Mouse (Mus musculus) kidney, postnatal 10 days (tissue): ENCODE data around the gene Pdgfc.
A peak's percentile ranks its signal among the peaks of the same experiment; 100 is the strongest.

Source experiments
- DNase-seq: peaks from one replicate; pipeline ENCODE4 v3.0.0; 2021; ENCODE audit warnings: mixed read lengths

Gene Pdgfc

DNA sequence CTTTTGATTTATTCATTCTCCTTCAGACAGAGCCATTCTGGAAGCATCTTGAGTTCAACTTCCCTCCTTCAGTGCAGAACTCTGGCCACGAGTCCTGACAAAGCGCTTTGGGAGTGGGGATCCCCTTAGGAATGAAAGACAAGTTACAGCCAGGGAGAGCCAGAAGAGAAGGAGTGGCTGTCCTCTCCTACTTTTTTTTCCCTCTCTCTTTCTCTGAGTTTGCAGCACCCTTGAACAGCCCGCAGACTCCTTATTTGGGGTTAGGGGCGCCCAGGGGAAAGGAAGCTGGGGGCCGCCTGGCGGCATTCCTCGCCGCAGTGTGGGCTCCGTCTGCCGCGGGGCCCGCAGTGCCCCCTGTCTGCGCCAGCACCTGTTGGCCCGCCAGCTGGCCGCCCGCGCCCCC, at the start of gene Pdgfc:
TSS of gene Pdgfc (plus strand) at position 266 of the 403 bp plus-strand sequence.
- DNase-seq: no peak

DNA sequence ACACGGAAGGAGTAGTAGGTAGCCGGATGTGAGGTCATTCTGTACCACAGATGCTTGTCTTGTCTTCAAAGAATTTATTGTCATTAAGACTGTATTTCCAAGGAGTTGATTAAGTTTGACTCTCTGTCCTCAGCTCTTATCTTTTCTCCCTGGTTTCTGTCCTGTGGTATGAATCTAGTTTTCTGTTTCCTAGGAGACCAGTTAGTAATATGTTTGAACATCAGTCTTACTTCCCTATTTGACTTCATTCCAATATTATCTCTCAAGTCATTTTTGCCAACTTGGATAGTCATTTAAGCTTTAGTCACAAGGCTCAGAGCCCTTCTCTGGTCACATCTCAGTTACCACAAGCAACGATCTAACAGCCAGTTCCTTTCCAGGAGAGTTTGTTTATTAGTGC, 27.0 kb upstream of the Pdgfc start:
- DNase-seq: no peak

DNA sequence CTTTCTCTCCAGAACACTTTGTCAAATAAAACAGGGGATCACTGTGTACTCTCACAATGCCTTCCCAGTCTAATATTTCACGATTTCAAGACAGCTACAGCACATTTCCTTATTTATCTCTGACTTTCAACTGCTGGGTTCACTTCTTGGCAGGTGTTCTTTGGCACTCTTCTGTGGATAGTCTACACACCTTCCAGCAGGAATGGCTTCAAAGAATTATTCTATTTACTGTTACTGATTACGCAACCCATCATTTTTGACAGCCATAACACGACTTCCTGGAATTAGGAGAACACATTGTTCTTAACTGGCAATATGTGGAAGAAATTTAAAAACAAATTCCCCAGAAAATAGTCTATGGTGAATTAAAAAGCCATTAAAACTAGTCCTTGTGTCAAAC, 26.3 kb upstream of the Pdgfc start:
- no peak for DNase-seq

DNA sequence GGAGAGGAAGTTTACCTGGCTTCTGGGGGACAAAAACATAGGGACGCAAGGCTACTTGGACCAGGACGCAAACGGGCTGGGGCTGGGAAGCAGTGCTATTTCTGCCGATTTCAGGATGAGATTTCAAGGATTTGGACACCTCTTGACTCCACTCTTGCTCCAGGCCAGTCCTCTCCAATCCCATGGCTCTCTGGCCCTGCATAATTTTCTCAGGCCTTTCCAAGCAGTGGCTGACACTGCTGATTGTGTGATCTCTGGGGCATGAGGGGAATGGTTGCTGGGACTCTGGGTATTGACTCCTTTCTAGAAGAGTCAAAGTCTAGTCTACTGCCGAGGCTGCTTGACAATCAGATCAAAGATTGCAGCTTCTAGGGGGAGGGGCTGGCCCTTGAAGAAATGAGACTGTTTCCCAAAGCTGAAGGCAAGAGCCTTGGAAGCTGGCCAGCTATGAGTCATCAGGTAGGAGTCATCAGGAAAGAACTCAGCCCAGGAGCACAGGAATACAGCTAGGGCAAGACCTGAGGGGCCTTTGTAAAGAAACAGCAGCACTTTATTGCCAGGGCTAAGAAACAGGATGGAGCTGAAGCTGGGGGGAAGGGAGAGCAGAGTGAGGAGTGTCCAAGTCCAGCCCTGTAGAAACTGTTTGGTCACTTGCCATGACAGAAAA, 18.7 kb upstream of the Pdgfc start:
- DNase-seq: peak; percentile 84

DNA sequence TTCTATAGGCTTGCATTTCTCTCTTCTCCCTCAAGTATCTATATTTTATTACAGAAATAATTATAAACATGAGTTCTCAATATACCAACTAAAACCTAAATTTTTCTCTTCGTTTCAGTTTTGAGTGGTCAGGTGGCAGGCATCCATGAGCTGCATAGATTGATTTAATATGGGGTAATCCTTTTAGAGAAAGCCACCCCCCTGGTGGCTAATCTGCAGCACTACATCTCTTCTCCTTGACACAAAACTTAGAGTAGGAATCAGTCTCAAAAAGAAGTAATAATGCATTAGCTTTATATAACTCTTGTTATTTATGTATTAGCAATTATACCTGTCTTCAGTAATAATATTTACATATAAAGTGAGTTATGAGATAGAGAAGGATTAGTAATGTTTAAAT, 16.2 kb upstream of the Pdgfc start:
- no peak for DNase-seq

DNA sequence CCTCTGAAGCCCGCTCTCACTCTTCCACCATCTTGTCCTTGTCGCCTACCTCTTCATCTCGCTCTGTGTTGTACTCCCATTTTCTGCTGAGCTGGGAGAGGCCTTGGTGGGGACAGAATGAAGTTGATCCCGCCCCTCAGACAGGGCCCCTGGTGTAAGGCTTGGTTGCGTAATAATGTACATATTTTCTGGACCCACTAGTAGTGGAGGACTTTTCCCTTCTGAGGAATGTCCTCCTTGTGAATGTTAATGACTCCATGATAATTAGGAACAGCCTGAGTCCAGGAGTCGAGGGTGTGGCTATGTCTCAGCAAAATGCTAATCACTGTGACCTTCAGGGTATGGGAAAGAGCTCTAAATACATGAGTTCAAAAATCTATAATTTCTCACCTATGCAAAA, 14.4 kb upstream of the Pdgfc start:
- no peak for DNase-seq

DNA sequence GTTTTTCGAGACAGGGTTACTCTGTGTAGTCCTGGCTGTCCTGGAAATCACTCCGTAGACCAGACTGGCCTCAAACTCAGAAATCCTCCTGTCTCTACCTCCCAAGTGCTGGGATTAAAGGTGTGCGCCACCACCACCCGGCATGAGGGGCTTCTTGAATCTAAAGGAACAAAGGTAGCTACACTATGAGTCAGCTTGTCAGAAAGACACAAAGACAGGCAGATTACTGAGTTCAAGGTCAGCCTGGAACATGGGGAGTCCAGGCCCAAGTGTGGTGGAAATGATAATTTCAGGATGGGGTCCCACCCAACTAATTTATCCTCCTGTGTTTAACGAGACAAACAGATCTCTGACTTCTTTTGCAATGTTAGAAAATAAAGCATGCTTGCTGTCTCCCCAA, 13.9 kb upstream of the Pdgfc start:
- no peak for DNase-seq

DNA sequence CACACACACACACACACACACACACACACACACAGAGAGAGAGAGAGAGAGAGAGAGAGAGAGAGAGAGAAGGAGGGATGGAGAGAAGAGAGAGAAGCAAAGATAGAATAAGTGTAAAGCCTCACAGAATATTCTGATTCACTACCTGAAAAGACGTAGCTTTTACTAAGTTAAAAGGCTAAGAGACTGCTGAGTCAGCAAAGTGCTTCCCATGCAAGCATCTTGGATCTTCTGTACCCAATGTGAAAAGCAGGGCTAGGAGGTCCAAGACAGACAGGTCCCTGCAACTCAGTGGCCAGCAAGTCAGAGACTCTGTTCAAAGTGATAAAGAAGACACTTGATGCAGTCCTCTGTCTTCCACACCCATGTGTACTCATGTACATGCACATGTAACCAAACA, 13.4 kb upstream of the Pdgfc start:
- DNase-seq: no peak

DNA sequence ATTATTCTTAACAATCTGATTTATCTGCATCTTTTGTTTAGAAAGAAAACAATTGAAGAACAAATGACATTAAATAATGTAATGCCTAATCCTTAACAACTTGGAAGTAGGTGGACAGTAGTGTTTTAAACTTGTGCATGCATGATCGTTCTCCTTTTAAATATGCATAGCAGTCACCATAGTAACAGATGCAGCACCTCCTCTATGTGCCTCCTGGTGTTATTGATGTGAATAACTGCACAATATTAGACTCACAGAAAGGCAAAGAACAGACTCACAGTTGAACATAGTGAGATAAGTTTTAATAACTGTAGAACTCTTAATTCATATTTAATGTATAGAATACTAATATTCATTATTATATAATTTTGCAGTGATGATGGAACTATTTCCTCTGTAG, 12.6 kb upstream of the Pdgfc start:
- DNase-seq: no peak

DNA sequence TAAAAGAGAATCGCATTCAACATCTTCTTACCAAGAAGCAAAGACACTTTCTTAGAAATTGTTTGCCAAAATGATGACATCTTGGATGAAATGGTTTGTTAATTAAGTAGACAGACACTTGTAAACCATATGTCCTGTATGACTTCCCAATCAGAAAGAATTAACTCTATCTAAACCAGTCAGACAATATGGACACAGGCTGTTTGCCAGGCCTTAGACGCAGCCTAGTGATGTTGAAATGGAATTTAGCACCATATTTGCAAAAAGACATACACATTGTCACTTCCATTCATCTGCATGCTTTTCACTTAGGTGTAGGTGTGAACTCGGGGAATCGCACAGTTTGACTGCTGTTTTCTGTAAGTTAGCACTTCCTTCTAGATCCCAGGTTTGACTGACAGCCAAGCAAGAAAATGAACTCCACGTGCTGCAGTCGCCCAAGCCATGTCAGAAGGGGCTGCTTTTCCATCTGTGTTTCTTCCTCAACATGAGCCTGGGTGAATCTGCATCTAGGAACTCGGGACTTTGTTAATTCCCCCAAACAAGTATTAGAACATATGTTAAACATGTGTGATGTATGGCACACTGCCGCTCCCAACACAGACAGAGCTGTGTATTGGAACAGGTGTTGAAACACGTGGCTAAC, 10.5 kb upstream of the Pdgfc start:
- no peak for DNase-seq

DNA sequence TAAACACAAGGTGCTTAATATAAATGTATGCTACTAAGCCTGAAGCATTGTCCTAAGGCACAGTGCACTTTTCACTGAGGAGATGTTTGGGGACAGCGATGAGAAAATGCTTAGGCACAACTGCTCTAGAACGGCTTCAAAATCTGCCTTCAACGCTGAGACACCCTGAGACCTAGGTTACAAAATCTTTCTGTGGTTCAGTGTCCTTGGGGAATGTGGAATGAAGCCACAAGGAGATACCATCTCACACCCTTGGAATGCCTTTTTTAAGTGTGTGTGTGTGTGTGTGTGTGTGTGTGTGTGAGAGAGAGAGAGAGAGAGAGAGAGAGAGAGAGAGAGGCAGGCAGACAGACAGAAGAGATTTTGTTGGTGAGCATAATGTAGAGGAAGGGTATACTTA, 7.9 kb upstream of the Pdgfc start:
- DNase-seq: no peak

DNA sequence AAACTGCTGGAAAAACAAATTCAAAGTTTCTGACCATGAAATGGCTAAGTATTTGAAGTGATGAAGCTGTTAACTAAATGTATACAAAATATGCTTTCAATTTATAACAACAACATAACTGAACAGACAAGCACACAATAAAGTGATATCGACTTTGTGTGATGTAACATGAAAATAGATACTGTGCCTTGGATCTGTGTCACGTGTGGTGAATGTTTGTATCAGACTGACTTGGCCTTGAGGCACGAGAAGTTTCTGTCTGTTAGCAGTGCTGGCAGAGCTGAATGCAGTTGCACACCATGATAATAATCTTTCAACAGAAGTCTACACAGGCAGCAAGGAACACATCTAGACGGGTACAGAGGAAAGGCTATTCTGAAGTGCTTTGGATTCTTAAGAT, 6.9 kb upstream of the Pdgfc start:
- DNase-seq: no peak

DNA sequence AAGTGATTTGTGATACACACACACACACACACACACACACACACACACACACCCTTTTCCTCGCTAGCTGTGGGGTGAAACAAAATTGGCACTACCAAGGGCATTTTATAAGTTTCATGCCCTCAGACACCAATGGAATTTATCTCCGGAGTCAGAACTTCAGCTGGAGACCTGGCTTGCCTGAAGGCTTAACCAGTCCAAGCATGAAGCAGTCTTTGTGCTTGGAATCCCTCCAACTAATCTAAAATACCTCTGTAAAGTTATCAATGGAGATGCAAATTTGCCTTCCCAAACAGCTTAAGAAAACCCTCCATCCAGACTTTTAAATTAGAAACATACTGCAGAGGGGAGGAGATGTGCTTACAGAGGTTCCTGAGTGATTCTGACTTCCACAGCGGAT, 6.3 kb upstream of the Pdgfc start:
- DNase-seq: no peak

DNA sequence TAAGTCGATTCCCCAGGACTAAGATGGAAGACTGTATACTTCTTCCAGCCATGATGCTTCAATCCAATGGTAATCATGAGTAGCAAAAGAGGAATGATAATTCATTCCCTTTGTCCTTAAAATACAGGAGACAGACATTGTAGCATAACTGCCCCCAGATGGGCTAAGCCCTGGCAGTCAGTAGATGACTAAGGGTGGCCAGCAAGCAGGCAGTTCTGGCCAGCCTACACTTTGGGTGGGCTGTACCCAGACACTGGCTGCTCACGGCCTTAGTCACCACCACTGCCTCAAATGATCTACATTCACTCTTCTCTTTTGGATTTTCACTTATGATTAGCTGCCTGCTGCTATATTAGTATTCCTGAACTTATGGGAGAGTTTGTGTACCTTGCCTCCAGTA, 5.9 kb upstream of the Pdgfc start:
- no peak for DNase-seq

DNA sequence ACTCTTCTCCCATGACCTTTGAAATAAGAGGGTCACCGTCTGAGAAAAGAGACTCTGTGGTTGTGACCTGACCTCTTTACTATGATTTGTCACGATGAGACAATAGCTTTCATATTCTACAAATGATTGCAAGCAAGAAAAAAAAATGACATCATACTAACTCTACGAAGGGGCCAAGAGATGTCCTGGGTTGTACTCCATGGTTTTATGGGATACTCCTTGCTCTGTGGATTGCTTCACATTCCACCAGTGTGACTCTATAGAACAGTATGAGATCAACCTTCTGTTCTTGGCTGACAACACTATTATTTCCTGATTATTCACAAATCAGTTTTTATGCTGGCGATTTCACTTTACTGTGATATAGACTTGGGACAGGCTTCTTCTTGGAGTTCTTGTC, 4.2 kb upstream of the Pdgfc start:
- no peak for DNase-seq

DNA sequence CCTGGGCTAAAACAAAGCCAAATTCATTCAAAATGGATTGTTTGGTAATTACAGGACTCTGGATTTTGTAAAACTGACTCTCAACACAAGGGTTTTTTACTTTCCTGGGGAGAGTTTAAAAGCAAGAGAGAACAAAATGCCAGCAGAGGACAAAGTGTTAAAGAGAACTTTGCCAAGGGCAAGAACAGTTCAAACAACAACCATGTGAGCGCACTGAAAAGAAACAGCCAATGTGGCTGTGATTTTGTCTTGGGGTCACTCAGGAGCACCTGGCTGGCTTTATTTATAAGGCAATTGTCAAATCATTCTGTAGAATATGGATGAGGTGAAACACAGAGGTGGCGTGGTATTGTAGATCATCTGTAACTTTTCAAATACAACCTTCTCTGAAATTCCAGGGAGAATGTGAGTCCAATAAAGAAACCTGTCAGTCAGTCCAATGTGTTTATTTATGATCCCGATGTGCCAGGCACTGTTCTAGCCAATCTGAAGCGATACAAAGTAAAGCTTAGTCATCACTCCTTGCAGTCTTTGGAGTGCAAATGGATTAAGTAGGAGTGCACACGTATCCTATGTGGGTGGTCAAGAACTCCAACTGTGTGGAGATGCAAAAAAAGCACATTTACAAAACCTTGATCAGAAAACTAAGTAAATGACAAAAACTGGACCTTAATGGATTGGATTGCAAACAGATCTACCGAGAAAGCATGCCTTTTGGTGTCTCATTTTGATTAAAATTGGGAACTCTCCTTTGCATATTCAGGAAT, 1.7 kb upstream of the Pdgfc start:
- no peak for DNase-seq

DNA sequence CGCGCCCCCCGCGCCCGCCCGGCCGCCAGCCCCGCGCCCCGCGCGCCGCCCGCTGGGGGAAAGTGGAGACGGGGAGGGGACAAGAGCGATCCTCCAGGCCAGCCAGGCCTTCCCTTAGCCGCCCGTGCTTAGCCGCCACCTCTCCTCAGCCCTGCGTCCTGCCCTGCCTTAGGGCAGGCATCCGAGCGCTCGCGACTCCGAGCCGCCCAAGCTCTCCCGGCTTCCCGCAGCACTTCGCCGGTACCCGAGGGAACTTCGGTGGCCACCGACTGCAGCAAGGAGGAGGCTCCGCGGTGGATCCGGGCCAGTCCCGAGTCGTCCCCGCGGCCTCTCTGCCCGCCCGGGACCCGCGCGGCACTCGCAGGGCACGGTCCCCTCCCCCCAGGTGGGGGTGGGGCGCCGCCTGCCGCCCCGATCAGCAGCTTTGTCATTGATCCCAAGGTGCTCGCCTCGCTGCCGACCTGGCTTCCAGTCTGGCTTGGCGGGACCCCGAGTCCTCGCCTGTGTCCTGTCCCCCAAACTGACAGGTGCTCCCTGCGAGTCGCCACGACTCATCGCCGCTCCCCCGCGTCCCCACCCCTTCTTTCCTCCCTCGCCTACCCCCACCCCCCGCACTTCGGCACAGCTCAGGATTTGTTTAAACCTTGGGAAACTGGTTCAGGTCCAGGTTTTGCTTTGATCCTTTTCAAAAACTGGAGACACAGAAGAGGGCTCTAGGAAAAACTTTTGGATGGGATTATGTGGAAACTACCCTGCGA, 517 bp downstream of the Pdgfc start:
- peak; percentile 77 for DNase-seq

DNA sequence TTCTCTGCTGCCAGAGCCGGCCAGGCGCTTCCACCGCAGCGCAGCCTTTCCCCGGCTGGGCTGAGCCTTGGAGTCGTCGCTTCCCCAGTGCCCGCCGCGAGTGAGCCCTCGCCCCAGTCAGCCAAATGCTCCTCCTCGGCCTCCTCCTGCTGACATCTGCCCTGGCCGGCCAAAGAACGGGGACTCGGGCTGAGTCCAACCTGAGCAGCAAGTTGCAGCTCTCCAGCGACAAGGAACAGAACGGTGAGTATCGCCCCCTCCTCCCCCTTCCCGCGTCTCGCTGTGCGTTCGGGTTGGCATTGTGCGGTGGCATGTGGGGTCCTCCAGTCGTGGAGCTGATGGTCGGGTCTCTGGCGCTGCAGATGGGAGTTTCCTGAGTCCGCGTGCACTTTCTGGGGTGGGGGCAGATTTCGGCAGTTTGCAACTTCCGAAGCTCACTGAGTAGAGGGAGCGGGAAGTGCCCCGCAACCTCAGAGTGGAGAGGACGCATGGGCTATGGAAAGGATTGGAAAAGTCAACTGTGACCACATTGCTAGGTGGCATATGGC, 1.2 kb downstream of the Pdgfc start:
- DNase-seq: peak; percentile 70

DNA sequence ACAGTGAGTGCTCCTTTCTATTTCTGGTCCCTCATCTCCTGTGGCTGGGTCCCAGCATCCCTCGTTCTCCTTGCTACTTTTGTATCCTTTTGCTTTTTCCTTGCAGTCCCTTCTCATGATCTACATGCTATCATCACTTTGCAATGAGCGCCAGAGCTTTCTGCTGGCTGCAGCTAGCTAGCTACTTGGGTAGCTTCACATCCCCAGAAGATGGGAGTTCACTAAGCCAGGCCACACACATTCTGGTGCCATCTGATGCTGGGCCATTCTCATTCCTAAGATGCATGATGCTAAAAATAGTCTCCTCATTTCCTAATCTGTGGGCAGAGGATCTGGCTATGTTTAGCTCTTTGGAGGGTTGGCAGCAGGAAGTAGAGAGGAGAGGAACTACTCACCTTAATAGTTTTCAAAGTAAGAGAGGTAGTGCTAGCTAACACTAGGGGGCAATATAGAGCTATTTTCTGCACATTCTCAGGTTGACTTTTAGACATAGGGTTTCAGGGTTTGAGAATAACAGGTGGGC, 3.0 kb downstream of the Pdgfc start:
- no peak for DNase-seq

DNA sequence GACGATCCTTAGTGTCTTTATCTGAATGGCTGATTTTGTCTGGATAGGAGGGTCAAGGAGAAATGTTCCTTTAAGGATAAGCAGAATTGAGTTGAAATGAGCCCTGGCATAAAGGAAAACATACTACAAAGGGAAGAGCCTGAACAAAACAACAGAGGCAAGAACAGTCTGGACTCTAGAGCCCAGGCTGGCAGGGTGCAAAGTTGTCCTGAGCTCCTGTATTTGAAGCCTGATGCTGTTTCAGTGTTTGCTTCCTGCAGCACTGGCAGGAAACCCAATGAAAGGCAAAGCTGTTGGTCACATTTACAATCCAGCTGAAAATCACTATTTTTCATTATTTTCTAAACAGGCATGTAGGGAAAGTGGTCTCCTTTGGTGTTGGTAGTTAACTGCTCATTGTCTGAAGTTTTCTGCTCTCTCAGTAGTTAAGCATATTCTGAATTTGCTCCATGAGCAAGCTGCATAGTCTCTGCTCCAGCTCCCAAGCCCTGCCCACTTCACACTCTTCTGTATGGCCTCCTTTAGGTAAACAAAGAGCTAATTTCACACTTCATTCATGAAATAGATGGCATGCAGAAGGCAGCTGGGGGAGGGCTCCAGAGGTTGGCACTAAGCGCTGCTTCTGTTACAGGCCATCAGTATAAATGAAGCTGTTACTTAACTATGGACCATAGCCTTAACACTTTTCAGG, 8.6 kb downstream of the Pdgfc start:
- DNase-seq: no peak

DNA sequence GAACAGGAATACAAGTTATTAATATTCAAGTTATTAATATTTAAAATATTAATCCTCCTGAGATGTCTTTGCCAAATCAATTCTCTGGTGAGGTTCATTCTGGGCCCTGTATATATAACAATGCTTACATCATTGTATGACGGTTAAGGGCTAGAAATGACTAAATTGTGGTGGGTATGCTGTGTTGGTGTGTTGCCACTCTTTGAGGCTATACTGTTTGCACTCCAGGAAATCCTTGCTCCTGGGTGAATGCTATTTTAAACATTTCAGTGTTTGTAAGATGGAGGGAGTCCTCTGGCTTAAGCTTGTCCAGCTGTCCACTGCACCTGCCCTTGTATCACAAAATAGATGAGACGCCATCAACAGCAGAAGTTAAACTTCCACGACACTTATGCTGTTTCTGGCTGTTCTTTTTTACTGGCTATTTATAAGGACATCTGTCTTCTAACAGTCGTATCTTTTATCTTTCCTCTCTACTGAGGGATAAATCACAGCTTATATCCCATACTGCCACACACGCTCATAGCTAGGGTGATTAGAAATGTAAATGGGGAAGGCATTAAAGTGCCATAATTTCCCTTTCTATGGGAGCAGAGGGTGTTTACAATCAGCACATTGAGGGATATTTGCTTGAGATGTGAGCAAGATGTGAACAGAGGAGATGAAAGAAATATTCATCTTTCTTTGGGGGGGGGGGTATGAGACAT, 9.3 kb downstream of the Pdgfc start:
- no peak for DNase-seq
